Mouse (Mus musculus): Measurements from ENCODE around the gene Rapgefl1. TPM values are rescaled to one million over a fixed set of nuclear protein-coding genes. Genes with fewer than 3 reads are reported as not detected.
"Not testable (repeated sequence)": the region's sequence is repeated elsewhere in the genome, so short reads cannot be mapped to it uniquely, and the experiment has no call there.

Rapgefl1 gene
- total RNA-seq, 2 experiments from 2014 or later = 121 to 122 TPM

GRCm38 (mm10) chr11:98808417-98808816 lies 28.2 kb upstream of the Rapgefl1 start:
- intact Hi-C loops (cut with DNase I) = no loop called here

GRCm38 (mm10) chr11:98809457-98810290 lies 26.9 kb upstream of the Rapgefl1 start:
- intact Hi-C loops (cut with DNase I) = no loop called here

More at GRCm38 (mm10) chr11:98808417-98808816, 28.2 kb upstream of the Rapgefl1 start:
- no peak for DNase-seq (ENCODE audit: extremely low spot score in 1 of 2, low spot score in 2 of 2)

GRCm38 (mm10) chr11:98810686-98811085 lies 25.9 kb upstream of the Rapgefl1 start:
- intact Hi-C loops (cut with DNase I) = no loop called here
- DNase-seq (ENCODE audit: extremely low spot score in 1 of 2, low spot score in 2 of 2) = no peak

More at GRCm38 (mm10) chr11:98809457-98810290, 26.9 kb upstream of the Rapgefl1 start:
- peak; percentile 98 to 100 for DNase-seq (ENCODE audit: extremely low spot score in 1 of 2, low spot score in 2 of 2)

- DNase-seq (ENCODE audit: extremely low spot score in 1 of 2, low spot score in 2 of 2) = no peak
- intact Hi-C loops (cut with DNase I) = no loop called here
Observed at GRCm38 (mm10) chr11:98816706-98817239, 19.8 kb upstream of the Rapgefl1 start.

- DNase-seq (ENCODE audit: extremely low spot score in 1 of 2, low spot score in 2 of 2) = no peak
- intact Hi-C loops (cut with DNase I) = no loop called here
Observed at GRCm38 (mm10) chr11:98820968-98821367, 15.6 kb upstream of the Rapgefl1 start.

GRCm38 (mm10) chr11:98826071-98826470 lies 10.5 kb upstream of the Rapgefl1 start:
- DNase-seq (ENCODE audit: extremely low spot score in 1 of 2, low spot score in 2 of 2); intact Hi-C loops (cut with DNase I): not testable (repeated sequence)

GRCm38 (mm10) chr11:98827877-98828276 lies 8.7 kb upstream of the Rapgefl1 start:
- no peak for DNase-seq (ENCODE audit: extremely low spot score in 1 of 2, low spot score in 2 of 2)
- intact Hi-C loops (cut with DNase I) = no loop called here

- no peak for DNase-seq (ENCODE audit: extremely low spot score in 1 of 2, low spot score in 2 of 2)
- intact Hi-C loops (cut with DNase I) = no loop called here
Observed at GRCm38 (mm10) chr11:98829091-98829775, 7.4 kb upstream of the Rapgefl1 start.

- intact Hi-C loops (cut with DNase I) = no loop called here
- DNase-seq (ENCODE audit: extremely low spot score in 1 of 2, low spot score in 2 of 2) = no peak
Observed at GRCm38 (mm10) chr11:98829875-98830274, 6.7 kb upstream of the Rapgefl1 start.

GRCm38 (mm10) chr11:98835296-98835695 lies 1.3 kb upstream of the Rapgefl1 start:
- intact Hi-C loops (cut with DNase I) = no loop called here
- DNase-seq (ENCODE audit: extremely low spot score in 1 of 2, low spot score in 2 of 2) = no peak

- no peak for DNase-seq (ENCODE audit: extremely low spot score in 1 of 2, low spot score in 2 of 2)
- intact Hi-C loops (cut with DNase I) = no loop called here
Observed at GRCm38 (mm10) chr11:98835725-98836124, 860 bp upstream of the Rapgefl1 start.

GRCm38 (mm10) chr11:98836128-98836527 lies 457 bp upstream of the Rapgefl1 start:
- peak in 1 of 2 experiments; percentile 30 for DNase-seq (ENCODE audit: extremely low spot score in 1 of 2, low spot score in 2 of 2)
- intact Hi-C loops (cut with DNase I) = no loop called here

- no peak for DNase-seq (ENCODE audit: extremely low spot score in 1 of 2, low spot score in 2 of 2)
- intact Hi-C loops (cut with DNase I) = no loop called here
Observed at GRCm38 (mm10) chr11:98837231-98837704, 683 bp downstream of the Rapgefl1 start.

- no peak for DNase-seq (ENCODE audit: extremely low spot score in 1 of 2, low spot score in 2 of 2)
- intact Hi-C loops (cut with DNase I) = no loop called here
Observed at GRCm38 (mm10) chr11:98837917-98838316, 1.3 kb downstream of the Rapgefl1 start.

- intact Hi-C loops (cut with DNase I) = no loop called here
- peak in 1 of 2 experiments; percentile 70 for DNase-seq (ENCODE audit: extremely low spot score in 1 of 2, low spot score in 2 of 2)
Observed at GRCm38 (mm10) chr11:98838512-98838911, 1.9 kb downstream of the Rapgefl1 start.

- intact Hi-C loops (cut with DNase I) = no loop called here
Observed at GRCm38 (mm10) chr11:98839402-98839801, 2.8 kb downstream of the Rapgefl1 start.

GRCm38 (mm10) chr11:98839897-98840296 lies 3.3 kb downstream of the Rapgefl1 start:
- DNase-seq (ENCODE audit: extremely low spot score in 1 of 2, low spot score in 2 of 2) = no peak
- intact Hi-C loops (cut with DNase I) = no loop called here

More at GRCm38 (mm10) chr11:98839402-98839801, 2.8 kb downstream of the Rapgefl1 start:
- no peak for DNase-seq (ENCODE audit: extremely low spot score in 1 of 2, low spot score in 2 of 2)

GRCm38 (mm10) chr11:98846016-98846415 lies 9.4 kb downstream of the Rapgefl1 start:
- intact Hi-C loops (cut with DNase I) = no loop called here
- no peak for DNase-seq (ENCODE audit: extremely low spot score in 1 of 2, low spot score in 2 of 2)

- intact Hi-C loops (cut with DNase I) = no loop called here
- no peak for DNase-seq (ENCODE audit: extremely low spot score in 1 of 2, low spot score in 2 of 2)
Observed at GRCm38 (mm10) chr11:98846865-98847604, 10.4 kb downstream of the Rapgefl1 start.
